Mouse (Mus musculus) regulatory T cell (primary cell): ENCODE data around the gene Ccdc137.
"Not testable (repeated sequence)": the region's sequence is repeated elsewhere in the genome, so short reads cannot be mapped to it uniquely, and the experiment has no call there.

Experiments used
- in situ Hi-C: fragments of 300-600 bp; cut with MboI, MseI; formaldehyde crosslinking; loops from one replicate; pipeline ENCODE4 v1.15.1; 2025; ENCODE audit warnings: high pct_unique_total_duplicates

Ccdc137 gene

DNA sequence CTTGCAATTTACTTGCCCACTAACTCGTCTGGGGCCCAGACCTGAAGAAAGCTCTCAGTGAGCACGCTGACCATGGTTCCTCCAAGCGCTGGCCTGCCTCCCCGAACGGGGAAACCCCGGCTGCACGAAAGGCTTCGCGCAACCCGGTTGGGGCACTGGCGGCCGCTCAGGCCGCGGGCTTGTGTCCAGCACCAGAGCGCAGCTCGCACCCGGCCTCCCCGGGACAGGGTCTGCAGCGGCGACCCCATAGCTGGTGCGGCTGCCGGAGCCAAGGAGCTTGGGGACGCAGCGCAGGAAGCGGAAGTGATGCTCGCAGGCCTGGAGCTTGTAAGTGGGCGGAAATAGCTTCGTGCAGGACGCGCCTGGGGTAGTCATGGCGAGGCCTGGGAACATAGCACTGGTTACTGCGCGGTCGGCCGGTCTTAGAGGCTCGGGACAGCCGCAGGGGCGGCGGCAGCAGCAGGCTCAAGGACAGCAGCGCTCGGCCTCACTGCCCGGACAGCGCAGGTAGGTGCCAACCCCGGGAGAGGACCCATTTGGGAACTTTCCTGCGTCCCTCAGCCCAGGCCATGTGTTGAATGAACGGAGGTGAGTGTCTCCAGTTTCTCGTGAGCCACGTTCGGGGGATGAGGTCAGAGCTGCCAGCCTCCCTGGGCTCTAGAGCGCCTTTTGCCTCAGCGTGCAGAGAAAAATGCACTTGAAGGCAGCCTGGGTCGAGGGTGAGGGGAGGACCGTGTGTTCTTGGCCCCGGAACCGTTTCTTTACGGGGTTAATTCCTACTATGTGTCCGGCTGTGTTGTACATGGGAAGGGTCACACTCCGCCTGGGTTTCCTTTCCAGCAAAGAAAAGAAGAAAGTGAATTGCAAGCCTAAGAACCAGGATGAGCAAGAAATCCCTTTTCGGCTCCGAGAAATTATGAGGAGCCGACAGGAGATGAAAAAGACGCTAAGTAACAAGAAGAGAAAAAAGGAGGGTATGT lies at the start of gene Ccdc137, which contains the start of gene Oxld1:
Ccdc137 (plus strand) TSS at position 344 of the 980 bp plus-strand sequence.
Oxld1 (minus strand) TSS at position 297 of the 980 bp plus-strand sequence.
- in situ Hi-C loops, result no loop called here

DNA sequence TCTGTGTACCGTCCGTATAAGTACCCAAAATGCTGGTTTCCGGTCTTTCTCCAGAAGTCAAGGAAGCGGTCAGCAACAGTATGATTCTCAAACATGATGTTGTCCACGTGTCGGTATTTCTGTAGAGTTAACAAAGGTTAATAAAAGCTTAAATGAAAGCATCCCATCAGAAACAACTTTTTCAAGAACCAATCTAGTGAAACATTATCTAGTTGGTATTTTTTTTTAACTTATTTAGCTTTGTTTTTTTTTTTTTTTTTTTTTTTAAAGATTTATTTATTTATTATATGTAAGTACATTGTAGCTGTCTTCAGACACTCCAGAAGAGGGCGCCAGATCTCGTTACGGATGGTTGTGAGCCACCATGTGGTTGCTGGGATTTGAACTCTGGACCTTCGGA lies 44.3 kb upstream of the Ccdc137 start:
- in situ Hi-C loops, result not testable (repeated sequence)

DNA sequence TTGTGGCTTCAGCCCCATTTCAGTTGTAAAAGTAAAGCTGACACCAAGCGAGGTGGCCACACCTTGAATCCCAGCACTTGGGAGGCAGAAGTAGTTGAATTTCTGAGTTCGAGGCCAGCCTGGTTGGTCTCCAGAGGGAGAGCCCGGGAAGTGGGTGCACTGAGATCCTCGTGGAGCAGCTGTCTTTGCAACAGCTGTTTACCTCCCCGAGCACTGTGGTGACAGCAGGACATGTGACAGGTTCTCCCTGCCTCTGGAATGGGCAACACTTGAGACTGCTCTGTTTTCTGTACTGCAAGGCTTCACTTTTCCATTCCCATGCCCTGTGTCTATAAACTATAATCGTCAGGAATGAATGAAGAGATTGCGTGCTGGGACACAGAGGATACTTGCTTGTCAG lies 40.1 kb upstream of the Ccdc137 start:
- in situ Hi-C loops, result no loop called here

DNA sequence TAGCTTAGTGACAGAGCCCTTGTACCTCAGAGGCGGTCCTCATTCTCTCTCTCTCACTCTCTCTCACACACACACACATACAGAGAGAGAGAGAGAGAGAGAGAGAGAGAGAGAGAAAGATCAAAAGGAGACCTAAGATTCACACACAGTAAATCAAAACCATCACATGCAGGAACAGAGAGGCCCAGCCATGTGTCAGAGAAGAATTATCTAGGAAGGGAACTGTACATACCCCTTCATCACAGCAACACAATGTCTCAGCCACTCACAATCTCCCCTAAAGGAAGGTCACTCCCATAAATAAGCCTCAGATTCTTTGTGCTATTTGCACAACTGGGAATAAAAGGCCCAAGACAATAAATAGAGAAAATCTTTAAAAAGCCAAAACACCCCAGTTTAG lies 39.3 kb upstream of the Ccdc137 start:
- in situ Hi-C loops, result no loop called here

DNA sequence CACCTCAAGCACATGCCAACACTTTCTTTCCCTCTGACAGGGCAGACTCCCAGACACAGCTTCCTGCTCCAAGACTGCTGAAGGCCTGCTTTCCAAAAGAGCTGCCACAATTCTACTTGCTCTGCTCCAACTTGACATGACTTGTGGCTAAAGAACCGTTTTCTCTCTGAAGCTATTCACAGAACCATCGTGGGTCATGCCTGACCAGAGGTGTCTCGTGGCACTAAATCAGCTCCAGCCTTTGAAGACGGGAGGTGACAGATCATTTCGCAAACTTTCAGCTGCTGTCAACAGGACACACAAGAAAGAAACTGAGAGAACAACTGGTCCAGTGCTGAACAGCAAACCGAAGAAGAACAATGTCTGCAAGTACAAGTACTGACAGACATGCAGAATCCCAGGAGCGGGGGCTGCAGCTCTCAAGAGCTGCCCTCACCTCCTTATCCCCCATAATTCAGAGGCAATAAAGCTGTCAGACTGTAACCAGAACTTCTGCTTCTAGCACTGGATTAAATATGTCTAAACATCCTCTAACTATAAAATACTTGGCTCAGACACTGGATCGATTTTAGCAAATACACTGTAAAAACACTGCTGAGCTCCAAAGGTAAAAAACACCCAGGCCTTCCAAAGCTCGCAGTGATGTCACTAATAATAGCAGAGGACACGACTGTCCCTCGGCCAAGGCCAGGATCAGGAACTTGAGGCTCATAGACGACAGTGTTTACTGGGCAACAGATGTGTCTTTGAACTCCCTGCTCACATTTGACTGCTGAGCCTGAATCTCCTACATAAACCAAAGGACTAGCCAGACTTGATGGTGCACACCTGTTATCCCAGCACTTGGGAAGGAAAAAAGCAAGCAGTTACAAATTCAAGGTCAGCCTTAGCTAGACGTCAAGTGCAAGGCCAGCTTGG lies 35.0 kb upstream of the Ccdc137 start:
- in situ Hi-C loops, result no loop called here

DNA sequence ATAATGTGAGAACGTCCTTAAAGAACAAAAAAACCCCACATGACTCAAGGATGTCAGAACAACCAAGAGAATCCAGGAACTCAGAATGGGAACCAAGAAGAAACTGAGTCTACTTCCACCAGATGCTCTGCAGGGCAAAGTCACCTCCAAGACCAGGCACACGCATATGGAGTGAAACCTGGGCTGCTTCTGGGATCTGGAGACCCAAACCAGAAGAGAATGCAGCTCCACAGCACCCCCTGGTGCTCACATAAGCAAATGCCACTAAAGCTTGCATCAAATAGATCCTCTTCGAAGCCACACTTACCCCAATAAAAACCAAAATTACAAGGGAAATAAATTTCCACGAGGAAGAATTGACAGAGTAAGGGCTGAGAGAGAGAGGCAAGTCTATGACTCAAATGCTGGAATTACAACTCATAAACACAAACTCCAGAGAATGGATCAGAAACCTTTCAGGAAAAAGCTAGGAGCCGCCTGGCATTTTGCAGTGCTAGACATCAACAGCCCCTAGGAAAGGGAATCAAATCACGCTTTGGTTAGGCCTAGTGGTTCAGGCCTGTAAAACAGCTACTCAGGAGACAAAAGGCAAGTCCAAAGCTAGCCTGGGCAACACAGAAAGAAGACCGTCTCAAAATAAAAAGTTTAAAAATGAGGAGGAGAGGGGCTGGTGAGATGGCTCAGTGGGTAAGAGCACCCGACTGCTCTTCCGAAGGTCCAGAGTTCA lies 34.2 kb upstream of the Ccdc137 start:
- in situ Hi-C loops, result no loop called here

DNA sequence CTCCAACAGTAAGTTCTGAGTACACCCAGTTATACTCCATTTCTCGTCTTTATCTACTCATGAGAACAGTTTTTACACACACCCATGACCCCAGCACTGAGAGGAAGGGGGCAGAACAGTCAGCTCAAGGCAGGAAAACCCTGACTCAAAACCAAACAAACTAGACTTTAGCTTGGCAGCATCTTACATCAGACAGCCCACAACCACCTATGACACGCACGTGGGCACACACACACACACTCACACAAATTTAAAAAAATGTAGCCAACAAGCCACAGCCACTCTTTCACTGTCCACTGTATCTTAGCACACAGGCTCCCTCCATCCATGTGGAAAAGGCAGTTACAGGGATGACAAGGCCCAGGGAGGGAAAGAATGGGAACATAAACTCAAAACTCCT lies 31.2 kb upstream of the Ccdc137 start:
- in situ Hi-C loops, result no loop called here

DNA sequence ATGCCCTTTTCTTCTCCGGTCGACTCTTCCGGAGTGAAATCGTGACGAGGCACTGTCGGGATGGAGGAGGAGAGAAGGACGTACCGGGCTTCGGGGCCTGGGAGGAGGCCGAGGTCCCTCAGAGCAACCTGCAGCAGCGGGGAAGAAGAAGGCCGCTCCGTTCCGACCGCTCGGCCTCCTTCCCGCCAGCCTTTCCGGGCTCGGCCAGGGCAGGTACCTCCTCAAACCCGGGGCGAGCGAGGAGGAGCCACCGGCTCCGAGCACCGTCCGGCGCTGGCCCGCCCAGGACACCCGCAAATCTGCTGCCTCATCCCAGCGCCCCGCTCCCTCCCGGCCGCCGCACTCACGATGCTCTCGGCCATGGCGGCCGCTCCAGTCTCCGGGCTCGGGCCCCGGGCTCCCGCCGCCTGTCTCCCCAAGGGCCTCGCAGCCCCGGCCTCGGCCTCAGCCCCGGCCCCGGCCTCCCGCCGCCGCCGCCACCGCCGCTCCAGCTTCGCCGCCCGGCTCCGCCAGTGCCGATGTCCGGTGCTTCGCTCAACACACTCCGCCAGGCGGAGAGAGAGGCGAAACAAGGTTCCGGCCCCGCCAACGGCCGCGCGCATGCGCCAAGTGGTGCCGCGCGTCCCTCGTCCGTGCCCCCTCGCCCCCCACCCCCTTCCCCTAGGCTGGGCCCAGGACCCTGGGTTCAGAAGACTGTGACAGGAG lies 20.6 kb upstream of the Ccdc137 start, which contains the start of gene Nploc4:
Nploc4 (minus strand) TSS at position 557 of the 705 bp plus-strand sequence.
- in situ Hi-C loops, result no loop called here

DNA sequence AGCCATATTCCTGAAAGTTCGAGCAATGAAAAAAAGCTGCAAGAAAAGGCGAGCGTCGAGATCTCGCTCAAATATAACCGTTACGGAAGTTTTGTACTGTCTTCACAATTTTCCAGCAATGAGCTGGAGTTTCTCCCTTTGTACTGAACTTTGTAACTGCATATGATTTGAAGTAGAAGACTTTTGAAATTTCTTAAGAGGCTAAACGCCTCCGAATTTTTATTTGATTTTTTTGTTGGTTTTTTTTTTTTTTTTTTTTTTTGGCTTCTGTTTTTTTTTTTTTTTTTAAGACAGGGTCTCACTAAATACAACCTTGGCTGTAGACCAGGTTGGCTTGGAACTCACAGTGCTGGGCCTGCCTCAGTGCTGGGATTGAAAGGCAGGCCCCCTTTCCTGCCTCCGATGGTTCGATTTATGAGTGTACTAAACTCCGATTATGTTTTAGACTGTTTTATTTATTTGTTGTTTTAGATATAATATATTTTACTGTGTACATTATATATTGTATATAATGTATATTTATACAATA lies 20.0 kb upstream of the Ccdc137 start:
- in situ Hi-C loops, result no loop called here

DNA sequence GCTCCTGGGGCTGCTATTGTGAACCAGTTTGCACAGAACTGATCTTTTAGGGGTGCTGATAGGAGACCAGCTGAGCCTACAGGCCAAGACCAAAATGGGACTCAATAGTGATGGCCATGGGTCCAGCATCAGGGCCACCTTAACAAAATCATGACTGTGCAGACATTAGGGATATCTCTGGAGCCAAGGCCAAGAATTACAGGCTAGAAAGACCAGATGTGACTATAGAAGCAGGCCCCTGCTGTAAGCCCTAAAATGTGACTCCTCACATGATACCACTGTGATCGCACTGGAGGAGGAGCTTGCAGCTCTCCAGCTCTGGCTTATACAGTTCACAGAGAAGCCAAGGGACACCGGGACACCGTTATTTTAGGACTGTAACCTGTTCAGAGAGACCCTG lies 15.6 kb upstream of the Ccdc137 start, which contains the start of gene Tspan10:
Tspan10 (plus strand) TSS at position 301 of the 400 bp plus-strand sequence.
- in situ Hi-C loops, result no loop called here

DNA sequence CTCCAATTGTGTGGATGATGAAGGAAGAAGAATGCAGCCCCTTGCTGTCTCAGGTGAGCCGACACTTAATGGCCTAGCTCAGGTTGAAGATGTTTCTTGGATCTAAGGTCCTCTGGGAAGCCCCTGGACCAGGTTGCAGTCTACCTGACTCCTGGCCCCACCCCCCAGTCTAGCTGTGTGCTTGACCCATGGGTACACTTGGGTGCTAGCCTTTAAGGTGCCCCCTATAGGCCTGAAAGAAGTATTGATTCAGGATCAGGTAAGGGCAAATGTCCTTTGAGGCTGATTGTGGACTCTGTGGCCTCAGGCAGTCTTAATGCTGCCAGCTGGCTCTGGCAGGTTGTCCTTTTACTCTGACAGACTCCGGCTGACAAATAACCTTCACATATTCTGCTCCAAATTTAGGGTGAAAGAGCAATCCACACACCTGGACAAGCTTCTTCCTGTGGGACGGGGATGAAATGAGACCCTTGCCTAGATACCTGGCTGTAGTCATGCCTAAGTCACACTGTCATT lies 15.1 kb upstream of the Ccdc137 start:
- in situ Hi-C loops, result no loop called here

DNA sequence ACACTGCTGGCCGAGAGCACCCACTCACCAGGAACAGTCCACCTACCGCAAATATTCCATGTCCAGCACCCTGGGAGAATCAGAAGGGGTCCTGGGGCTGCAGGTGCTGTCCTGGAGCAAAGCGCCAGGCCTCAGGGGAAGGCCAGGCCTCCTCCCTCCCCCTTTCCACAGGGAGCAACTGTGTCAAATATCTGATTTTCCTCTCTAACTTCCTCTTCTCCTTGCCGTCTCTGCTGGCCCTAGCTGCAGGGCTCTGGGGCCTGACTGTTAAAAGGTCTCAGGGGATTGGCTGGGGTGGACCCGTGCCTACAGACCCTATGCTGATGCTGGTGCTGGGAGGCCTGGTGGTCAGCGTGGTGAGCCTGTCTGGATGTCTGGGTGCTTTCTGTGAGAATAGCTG lies 13.8 kb upstream of the Ccdc137 start:
- in situ Hi-C loops, result no loop called here

DNA sequence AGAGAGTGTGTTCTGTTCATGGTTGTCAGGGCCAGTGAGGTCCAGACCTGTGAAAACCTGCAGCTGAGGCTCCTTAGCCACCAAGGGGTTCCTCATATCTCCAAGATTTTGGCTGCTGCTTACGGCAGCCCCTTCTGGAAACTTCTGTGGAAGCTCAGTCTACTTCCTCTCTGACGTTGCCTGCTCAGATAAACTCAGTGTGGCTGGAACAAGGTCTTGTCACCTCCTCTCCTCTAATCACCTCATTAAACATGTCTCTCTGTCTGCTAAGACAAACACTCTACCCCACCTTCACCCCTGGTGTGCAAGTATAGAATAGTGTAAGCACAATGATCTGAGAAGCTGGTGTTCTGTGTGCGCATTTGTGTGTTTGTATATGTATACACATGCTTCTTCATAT lies 12.4 kb upstream of the Ccdc137 start:
- in situ Hi-C loops, result no loop called here

DNA sequence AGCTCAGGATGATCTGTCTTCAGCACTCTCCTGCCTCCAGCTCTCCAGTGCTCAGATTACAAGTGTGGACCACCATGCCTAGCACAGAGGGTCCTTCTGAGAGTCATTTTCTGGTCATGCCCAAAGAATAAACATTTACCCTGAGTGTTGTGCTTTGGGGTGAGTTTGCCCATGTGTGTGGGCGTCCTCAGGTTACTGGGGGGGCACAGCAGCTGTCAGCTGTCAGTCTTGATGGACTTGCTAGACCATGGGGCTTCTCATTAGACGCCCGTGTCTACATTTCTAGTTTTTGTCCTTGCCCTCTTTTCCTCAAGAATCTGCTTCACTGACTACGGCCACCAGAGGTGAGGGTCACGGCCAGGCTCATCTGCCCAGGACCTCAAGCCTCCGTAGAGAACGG lies 10.7 kb upstream of the Ccdc137 start:
- in situ Hi-C loops, result no loop called here

DNA sequence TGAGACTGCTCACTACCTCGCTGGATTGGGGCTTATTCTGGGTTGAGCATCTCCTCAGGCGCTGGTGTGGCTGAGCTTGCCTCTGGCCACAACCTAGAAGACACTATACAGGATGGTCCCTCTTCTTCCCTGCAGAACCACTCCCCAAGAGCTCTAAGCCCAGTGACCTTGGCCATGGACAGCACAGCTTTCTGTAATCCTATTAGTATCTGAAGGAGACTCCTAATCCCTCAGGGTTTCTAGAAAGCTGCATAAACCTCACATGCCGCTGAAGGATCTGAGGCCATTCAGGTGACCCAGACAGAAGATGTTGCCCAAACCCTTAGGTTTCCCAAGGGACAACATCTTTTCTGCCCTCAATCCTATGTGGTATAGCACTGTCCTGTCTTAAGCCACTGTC lies 5.7 kb upstream of the Ccdc137 start:
- in situ Hi-C loops, result no loop called here

DNA sequence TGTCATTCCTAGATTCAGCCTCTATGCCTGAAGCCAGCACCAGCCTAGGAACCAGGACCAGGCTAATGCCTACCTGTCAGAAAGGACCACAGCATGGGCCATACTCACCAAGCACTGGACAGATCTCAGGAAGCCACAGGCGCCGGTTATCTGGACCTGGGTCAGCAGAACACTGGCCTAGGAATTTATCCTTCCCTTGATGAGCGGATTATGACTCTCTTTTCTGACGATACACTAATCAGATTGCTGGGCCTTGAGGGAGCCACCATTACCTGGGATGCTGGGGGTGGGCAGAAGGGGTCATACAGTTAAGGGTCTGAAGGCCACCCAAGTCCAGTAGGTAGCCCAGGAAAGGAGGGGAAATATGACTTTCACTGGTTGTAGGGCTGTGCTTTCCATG lies 4.6 kb upstream of the Ccdc137 start, which contains the start of gene Pde6g:
Pde6g (minus strand) TSS at position 195 of the 400 bp plus-strand sequence.
- in situ Hi-C loops, result no loop called here

DNA sequence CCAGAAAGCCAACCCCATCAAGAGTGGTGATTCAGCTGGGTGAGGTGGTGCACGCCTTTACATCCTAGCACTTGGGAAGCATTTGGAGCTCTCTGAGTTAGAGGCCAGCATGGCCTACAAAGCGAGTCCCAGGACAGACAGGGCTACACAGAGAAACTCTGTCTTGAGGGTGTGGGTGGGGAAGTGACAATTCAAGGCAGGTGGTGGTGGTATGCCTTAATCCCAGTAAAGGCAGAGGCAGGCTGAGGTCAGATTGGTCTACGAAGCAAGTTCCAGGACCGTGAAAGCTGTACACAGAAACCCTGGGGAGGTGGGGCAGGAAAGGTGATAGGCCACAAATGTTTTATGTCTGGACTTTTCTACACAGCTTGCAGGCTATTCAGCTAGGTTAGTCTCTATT lies 3.0 kb upstream of the Ccdc137 start:
- in situ Hi-C loops, result no loop called here

DNA sequence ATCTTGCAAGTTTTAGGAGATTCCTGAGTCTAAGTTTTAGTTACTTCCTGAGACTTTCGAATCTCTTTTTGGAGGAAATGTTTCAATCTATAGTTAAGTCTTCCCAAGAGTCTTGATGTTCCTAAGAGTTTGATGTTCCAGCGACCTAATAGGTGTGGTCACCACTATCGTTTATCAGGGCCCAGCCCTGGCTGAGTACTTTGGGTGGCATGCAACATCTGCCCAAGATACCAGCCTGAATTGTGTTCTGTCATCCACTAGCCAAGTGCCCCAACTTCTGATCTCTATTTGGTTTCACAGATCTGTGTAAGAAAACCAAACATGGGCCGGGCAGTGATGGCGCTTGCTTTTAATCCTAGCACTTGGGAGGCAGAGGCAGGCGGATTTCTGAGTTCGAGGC lies 2.5 kb upstream of the Ccdc137 start:
- in situ Hi-C loops, result no loop called here

DNA sequence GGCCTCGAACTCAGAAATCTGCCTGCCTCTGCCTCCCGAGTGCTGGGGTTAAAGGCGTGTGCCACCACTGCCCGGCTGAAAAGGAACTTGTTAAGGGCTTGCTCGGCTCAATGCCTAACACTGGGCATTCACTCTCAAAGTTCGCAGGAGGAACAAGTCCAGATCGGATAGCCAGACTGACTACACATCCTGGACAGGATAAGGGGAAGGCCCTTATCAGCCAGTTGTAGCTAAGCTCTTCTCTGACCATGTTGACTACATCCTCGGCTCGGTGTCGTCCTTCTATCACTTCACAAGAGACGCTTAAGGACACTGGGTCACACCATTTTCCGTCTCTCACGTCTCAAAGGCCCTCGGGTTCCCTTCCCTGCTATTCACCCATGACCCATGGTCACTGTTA lies 545 bp upstream of the Ccdc137 start:
- in situ Hi-C loops, result no loop called here
